Mouse (Mus musculus): ENCODE data around the gene Tdrd9. TPM values are rescaled to one million over a fixed set of nuclear protein-coding genes. Genes with fewer than 3 reads are reported as not detected.

Tdrd9 gene
- polyA plus RNA-seq, 1 experiment from 2014 or later = 0.28 TPM

DNA sequence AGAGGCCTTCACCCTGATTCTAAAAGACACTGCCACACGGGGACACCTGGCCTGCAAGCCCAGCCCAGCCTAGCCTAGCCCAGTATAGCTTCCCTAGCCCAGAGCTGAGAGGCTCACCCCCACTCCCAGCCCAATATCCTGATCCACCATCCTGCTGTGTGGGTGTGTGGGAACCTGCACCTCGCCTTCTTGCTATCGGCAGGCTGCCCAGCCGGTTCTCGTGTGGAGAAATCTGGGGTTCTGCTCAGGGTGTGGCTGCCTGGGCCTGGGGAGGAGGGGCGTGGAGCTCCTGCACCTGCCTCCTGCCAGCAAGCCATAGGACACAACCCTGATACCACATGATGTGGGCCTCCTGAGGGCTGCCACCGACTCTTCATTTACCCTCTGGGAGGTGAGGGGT lies 146.3 kb downstream of the Tdrd9 start:
- Histone ChIP-seq H3K4me2 (no peak overlapping the region), H3K36me3 (replicated peaks) (no peaks in the 10 kb centered on the region), H3K27me3 (replicated peaks) (0 out of 2 replicates have a peak, but pooled peaks cover 4% of the 10 kb centered on the region), H3K9ac (no peak overlapping the region), H3K4me1 (no peaks in the 10 kb centered on the region), H3K4me3 (no peak overlapping the region), H3K27ac (no peak overlapping the region), H3K9me3 (no peaks in the 10 kb centered on the region)
- WGBS = 81% methylated on average over 7 of the region's 7 CpGs
- no peak for ATAC-seq (replicated peaks)

Small RNA genes lying within 50 kb of the gene (microRNA-seq; reads per million reads assigned to microRNA genes)
- gene Mir3073a (not detected), gene Mir3073b (not detected)

Other genes with a start within 250 kb of the Tdrd9 start
- gene Klc1, start 212.7 kb upstream of the Tdrd9 start, polyA plus RNA-seq (2015; fragmentation: Nextera tagmentation; extraction: Ambion mirVana) = 661 and 666 TPM in 2 replicates
- 2.9 and 3.1 TPM in 2 replicates for gene Xrcc3, start 157.7 kb upstream of the Tdrd9 start, polyA plus RNA-seq (2015; fragmentation: Nextera tagmentation; extraction: Ambion mirVana)
- 32.3 and 39.5 TPM in 2 replicates for gene Zfyve21, start 157.4 kb upstream of the Tdrd9 start, polyA plus RNA-seq (2015; fragmentation: Nextera tagmentation; extraction: Ambion mirVana)
- gene Ppp1r13b, start 63.4 kb upstream of the Tdrd9 start, polyA plus RNA-seq (2015; fragmentation: Nextera tagmentation; extraction: Ambion mirVana) = 40.4 and 41.8 TPM in 2 replicates
- 664 and 669 TPM in 2 replicates for gene Atp5mpl, start 4.6 kb upstream of the Tdrd9 start, polyA plus RNA-seq (2015; fragmentation: Nextera tagmentation; extraction: Ambion mirVana)
- not detected in 2 replicates for gene Rd3l, start 9.8 kb downstream of the Tdrd9 start, polyA plus RNA-seq (2015; fragmentation: Nextera tagmentation; extraction: Ambion mirVana)
- gene Aspg, start 135.1 kb downstream of the Tdrd9 start, polyA plus RNA-seq (2015; fragmentation: Nextera tagmentation; extraction: Ambion mirVana) = 1.1 and 1.3 TPM in 2 replicates
- 7.2 and 8.6 TPM in 2 replicates for gene Kif26a, start 174.6 kb downstream of the Tdrd9 start, polyA plus RNA-seq (2015; fragmentation: Nextera tagmentation; extraction: Ambion mirVana)

Data from midbrain, embryonic 15.5 days (tissue).